8 mouse cellular contexts compared by ENCODE assay signal in genomic region chr7:105650639-105651435, GRCm38 (mm10). TPM values are rescaled to one million over a fixed set of nuclear protein-coding genes. Genes with fewer than 3 reads are reported as not detected.
DNase-seq lines count a peak whose midpoint lies in the region; ATAC-seq and TF ChIP-seq lines count a peak whose summit lies in the region.

TSS of gene Dnhd1 (plus strand) at chr7:105650827.

- H3K4me2 ChIP-seq in forebrain, embryonic 14.5 days (ENCODE audit: low read length), result peak within 1 kb of the TSS; percentile 56

- H3K9me3 ChIP-seq in forebrain, embryonic 14.5 days (replicated peaks; ENCODE audit: control insufficient read depth, low read length), result no peaks in the 10 kb centered on the region

- no peaks in the 10 kb centered on the region for H3K27me3 ChIP-seq in forebrain, embryonic 14.5 days (replicated peaks; ENCODE audit: control insufficient read depth, insufficient read depth, low read length)

- no peaks in the 10 kb centered on the region for H3K4me1 ChIP-seq in forebrain, embryonic 14.5 days (ENCODE audit: control insufficient read depth, insufficient read depth, low read length)

- intact Hi-C loops in heart, postnatal 25 days (cut with DNase I), result loop anchor here (2.0 to 10.0 kb wide), 2 partner anchors 46 to 102 kb away; partner anchors contain the start of gene Hpx

- peak within 1 kb of the TSS; percentile 29 for H3K4me3 ChIP-seq in forebrain, embryonic 14.5 days (ENCODE audit: low read depth, low read length)
- peak within 1 kb of the TSS; percentile 41 for H3K4me3 ChIP-seq in layer of hippocampus, adult 2 months

- 1% methylated on average over 17 of the region's 17 CpGs for WGBS in forebrain, embryonic 14.5 days

- TF ChIP-seq CTCF in layer of hippocampus, adult 2 months (conservative IDR thresholded peaks at IDR 0.05), result peak; percentile 66

- H3K27ac ChIP-seq in forebrain, embryonic 14.5 days (ENCODE audit: low read depth, low read length), result no peak within 1 kb of the TSS
- H3K27ac ChIP-seq in layer of hippocampus, adult 2 months, result no peak within 1 kb of the TSS; the same call in 1 of the 2 replicates

- ATAC-seq in forebrain, embryonic 14.5 days, result peak; percentile 96

- H3K36me3 ChIP-seq in forebrain, embryonic 14.5 days (ENCODE audit: control insufficient read depth, insufficient read depth, low read length), result no peaks in the 10 kb centered on the region

- DNase-seq in NIH3T3 (ENCODE audit: low read depth), result peak; percentile 80
- DNase-seq in cerebellum, adult 18-20 months, result peak; percentile 70 to 81
- peak; percentile 69 for DNase-seq in forebrain, embryonic 14.5 days (ENCODE audit: low spot score)
- peak; percentile 71 for DNase-seq in heart, postnatal 25 days (ENCODE audit: low spot score)
- DNase-seq in layer of hippocampus, adult 2 months (ENCODE audit: low spot score in 2 of 2), result peak in 1 of 2 experiments; percentile 55
- DNase-seq in lung, postnatal 36 days, result peak; percentile 90
- peak; percentile 80 for DNase-seq in retina, embryonic 14.5 days (ENCODE audit: low spot score)
- DNase-seq in urinary bladder, postnatal 14 days (ENCODE audit: low spot score), result peak; percentile 76

- peak within 1 kb of the TSS; percentile 38 for H3K9ac ChIP-seq in forebrain, embryonic 14.5 days (ENCODE audit: low read length)

RNA-seq across cellular contexts. Expression of gene Dnhd1, which starts in this region (rescaled TPM):
- 0.96 and 1.1 TPM in 2 replicates for polyA plus RNA-seq in forebrain, embryonic 14.5 days (2014; fragmentation: Nextera tagmentation; extraction: Ambion mirVana)
- total RNA-seq in heart, postnatal 25 days (2021), result under 1 TPM; 0.65 to 0.73 TPM
- total RNA-seq in layer of hippocampus, adult 2 months (2021), result 1 to 10 TPM; 6.9 to 8.5 TPM

Comparison
In these comparisons a context has a peak if more than half of its experiments do, and no peak if none do; other contexts are left out.
1. RNA of gene Dnhd1 (total RNA-seq): 6.9 to 8.5 TPM in layer of hippocampus, adult 2 months; 0.65 to 0.73 TPM in heart, postnatal 25 days; every median in the first group is over 4 times any median in the second.
2. Peak in DNase-seq in heart, postnatal 25 days; RNA of the gene not detected or under 1 TPM.